Mouse (Mus musculus): ENCODE measurements around the gene Polh.
A peak's percentile ranks its signal among the peaks of the same experiment; 100 is the strongest.

Gene Polh

DNA sequence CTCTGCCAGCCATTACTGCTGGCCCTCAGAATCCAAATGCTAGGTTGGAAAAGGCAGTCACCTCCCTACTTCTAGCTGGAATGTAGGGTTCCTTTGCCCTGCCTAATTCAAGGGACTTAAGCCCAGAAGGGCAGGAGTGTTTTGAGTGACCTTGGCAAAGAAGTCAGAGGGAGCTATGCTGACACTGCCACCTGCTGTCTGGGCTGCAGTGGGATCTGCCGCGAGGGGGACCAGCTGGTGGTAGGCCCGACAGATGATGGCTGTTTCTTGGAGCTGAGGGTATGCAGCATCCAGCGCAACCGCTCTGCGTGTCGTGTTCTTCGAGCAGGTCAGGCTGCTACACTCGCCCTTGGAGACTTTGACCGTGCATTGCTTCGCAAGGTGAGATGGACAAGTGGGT lies 35.4 kb downstream of the Polh start:
- no peak for DNase-seq (ENCODE audit: low spot score)

DNA sequence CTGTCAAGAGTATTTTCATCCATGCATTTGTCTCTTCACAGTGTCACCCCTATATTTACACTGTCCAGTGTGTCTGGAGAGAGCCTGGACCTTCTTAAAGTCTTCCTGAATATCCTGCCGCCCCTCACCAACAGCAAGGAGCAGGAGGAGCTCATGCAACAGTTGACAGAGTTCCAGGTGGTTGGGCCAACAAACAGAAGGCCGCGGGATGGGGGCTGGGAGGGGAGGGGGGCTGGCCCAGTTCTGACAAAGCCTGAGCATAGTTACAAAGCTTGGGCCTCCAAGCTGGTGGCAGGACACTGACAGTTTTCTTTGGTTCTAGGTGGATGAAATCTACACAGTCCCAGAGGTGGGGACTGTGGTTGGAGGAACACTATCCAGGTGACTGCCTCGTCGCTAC lies 36.2 kb downstream of the Polh start:
- no peak for DNase-seq (ENCODE audit: low spot score)

GRCm38 (mm10) chr17:46165460-46165859 lies 37.0 kb downstream of the Polh start:
- DNase-seq (ENCODE audit: low spot score), result no peak

DNA sequence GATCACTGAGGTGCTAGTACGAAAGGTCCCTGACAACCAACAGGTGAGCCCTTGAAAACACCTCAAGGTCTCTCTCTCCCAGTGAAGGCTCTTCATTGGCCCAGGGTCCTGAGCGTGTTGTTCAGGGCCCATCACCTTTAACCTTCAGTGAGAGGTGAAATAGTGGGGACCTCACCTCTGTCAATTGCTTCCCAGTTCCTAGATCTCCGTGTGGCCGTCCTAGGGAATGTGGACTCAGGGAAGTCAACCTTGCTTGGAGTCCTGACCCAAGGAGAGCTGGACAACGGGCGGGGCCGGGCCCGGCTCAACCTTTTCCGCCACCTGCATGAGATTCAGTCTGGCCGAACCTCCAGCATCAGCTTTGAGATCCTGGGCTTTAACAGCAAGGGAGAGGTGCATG lies 37.7 kb downstream of the Polh start:
- DNase-seq (ENCODE audit: low spot score), result no peak

- DNase-seq (ENCODE audit: low spot score), result no peak
Observed at GRCm38 (mm10) chr17:46164301-46164700, 38.1 kb downstream of the Polh start.

- no peak for DNase-seq (ENCODE audit: low spot score)
Observed at GRCm38 (mm10) chr17:46162951-46163421, 39.5 kb downstream of the Polh start.

- DNase-seq (ENCODE audit: low spot score), result no peak
Observed at GRCm38 (mm10) chr17:46162551-46162950, 39.9 kb downstream of the Polh start.

DNA sequence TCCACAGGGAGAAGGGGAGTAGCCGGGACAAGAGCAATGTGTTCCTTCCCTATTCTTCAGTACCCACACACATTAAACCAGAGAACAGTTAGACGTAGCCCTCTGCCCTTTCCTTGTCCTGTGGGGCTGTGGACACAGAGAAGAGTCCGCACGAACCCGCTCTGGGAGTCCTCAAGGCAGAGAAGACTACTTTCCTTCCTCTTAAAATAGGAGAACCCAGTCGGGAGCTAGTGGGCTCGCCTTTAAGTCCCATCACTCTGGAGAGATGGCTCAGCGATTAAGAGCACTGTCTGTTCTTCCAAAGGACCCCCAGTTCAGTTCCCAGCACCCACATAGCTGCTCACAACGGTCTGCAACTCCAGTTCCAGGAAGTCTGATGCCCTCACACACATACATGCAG lies 40.7 kb downstream of the Polh start:
- DNase-seq (ENCODE audit: low spot score), result no peak

DNA sequence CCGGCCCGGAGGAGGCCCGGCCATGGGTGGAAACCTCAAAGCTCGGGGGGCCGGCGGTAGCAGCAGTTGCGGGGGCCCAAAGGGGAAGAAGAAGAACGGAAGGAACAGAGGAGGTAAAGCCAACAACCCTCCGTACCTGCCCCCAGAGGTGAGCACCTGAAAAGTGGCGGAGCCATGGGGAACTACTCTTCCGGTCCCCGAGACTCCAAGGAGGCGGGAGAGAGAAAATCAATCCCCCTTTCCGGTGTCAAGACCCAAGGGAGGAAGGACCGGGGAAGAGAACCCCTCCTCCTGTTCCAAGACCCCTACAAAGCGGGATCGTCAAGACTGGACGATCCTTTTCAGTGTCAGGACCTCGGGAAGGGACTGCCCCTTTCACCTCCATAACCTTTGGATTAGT lies 41.3 kb downstream of the Polh start:
- no peak for DNase-seq (ENCODE audit: low spot score)

DNA sequence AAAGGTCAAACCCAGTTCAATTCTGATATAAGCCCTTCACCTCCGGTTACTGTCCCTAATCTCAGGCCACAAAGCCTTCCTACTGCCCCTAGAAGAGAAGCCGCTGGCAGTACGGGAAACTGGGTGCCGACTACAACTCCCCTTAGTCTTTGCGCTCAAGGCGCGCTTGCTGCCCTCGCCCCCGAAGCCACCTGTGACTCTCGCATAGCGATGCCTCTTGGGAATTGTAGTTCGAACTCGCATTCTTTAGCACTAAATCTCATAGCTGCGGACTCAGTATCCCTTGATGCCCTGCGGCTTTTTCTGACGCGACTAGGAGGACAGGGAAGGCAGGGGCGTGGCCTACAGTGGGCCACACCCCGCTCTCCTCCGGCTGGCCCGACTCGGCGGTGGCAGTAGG lies 41.8 kb downstream of the Polh start, which contains the start of gene Gtpbp2:
Gene Gtpbp2, plus strand, starts transcription at position 347 of the 400 bp plus-strand sequence.
- peak; percentile 98 for DNase-seq (ENCODE audit: low spot score)

GRCm38 (mm10) chr17:46160090-46160662 lies 42.3 kb downstream of the Polh start:
- peak; percentile 79 for DNase-seq (ENCODE audit: low spot score)

GRCm38 (mm10) chr17:46159236-46159635 lies 43.2 kb downstream of the Polh start:
- no peak for DNase-seq (ENCODE audit: low spot score)

GRCm38 (mm10) chr17:46157131-46157530 lies 45.3 kb downstream of the Polh start:
- DNase-seq (ENCODE audit: low spot score), result no peak

GRCm38 (mm10) chr17:46156680-46157079 lies 45.8 kb downstream of the Polh start:
- DNase-seq (ENCODE audit: low spot score), result no peak

- DNase-seq (ENCODE audit: low spot score), result no peak
Observed at GRCm38 (mm10) chr17:46154336-46154735, 48.1 kb downstream of the Polh start.

DNA sequence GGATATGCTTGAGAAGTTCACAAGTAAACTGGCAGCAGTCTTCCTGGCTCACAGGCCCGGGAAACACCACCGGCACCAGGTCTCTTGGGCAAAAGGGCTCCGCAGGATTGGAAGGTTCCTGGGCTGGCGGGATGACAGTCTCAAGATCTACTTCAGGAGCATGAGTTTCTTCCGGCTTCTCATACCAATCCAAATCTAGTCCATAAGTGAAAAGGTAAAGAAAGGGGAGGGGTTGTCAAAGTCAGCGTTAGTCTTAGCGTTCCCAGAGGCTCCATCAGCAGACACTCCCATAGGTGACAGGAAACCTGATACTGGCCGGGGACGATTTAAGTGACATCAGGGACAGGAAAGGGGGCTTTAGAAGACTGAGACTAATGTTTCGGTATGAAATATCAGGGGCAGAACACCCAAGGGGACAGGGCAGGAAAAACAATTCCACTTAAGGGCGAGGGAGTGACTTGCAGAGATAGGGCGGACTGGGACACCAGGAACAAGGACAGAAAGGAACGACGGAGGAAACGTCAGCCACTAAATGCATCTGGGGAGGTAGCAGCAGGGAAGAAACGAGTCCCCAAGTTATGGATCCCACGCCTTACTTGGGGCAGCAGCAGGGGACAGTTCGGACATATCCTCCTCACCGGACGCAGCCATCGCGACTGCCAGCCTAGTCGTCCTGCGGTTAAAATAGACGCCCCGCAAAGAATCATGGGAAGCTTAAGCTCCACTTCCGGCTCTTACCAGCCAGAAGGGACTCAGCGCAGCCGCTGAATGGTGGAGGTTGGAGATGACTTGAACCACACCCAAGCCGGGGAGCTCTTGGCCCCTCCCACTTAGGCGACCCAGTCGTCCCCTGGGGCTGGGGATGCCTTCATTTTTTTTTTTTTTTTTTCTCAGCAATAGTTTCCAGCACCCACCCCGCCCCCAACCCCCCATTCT lies 49.3 kb downstream of the Polh start, which contains the start of gene Mad2l1bp:
Gene Mad2l1bp, minus strand, starts transcription at position 707 of the 936 bp plus-strand sequence.
- DNase-seq (ENCODE audit: low spot score), result peak; percentile 60

GRCm38 (mm10) chr17:46143578-46144423 lies 58.6 kb downstream of the Polh start, which contains the start of gene Rsph9:
Gene Rsph9 (minus strand): TSS chr17:46144216.
- peak; percentile 64 for DNase-seq (ENCODE audit: low spot score)

GRCm38 (mm10) chr17:46139872-46140271 lies 62.6 kb downstream of the Polh start:
- no peak for DNase-seq (ENCODE audit: low spot score)

DNA sequence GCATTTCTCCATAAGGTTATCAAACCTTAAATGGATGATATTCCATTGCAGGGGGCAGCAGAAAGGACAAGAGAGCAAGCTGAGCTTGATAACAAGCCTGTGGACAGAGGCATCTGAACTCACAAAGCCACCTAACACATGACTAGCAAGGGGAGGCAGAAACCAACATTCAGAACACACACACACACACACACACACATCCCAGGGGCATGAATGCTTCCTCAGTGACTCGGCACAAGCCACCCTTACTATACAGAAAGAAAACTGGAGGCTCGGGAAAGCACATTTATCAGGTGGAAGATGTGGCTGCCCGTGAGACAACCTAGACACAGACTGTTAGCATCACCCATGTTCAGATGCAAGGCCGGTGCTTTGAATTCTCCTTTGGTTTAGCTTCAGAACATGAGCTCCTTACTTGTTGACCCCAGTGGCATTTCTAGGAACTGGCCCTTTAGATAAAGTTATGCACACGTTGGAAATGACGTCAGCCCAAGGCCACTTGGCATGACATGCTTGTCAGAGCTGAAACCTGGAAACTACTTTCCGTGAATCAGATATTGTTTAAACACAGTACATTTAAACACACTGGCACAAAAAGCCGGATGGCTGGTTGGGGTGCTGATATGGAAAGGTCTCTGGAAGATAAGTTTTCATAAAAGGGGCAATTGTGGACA lies 63.7 kb downstream of the Polh start:
- DNase-seq (ENCODE audit: low spot score), result no peak

- DNase-seq (ENCODE audit: low spot score), result no peak
Observed at GRCm38 (mm10) chr17:46132862-46133261, 69.6 kb downstream of the Polh start.

GRCm38 (mm10) chr17:46132058-46132718 lies 70.3 kb downstream of the Polh start:
- peak; percentile 32 for DNase-seq (ENCODE audit: low spot score)

Data from layer of hippocampus, adult 9-10 months (tissue).